Mouse (Mus musculus): ENCODE data around the gene Gata2. TPM values are rescaled to one million over a fixed set of nuclear protein-coding genes. Genes with fewer than 3 reads are reported as not detected.
"Not testable (repeated sequence)": the region's sequence is repeated elsewhere in the genome, so short reads cannot be mapped to it uniquely, and the experiment has no call there.

Gata2 gene
- polyA plus RNA-seq (2012; rRNA removed) = 5.0 and 5.6 TPM in 2 replicates

DNA sequence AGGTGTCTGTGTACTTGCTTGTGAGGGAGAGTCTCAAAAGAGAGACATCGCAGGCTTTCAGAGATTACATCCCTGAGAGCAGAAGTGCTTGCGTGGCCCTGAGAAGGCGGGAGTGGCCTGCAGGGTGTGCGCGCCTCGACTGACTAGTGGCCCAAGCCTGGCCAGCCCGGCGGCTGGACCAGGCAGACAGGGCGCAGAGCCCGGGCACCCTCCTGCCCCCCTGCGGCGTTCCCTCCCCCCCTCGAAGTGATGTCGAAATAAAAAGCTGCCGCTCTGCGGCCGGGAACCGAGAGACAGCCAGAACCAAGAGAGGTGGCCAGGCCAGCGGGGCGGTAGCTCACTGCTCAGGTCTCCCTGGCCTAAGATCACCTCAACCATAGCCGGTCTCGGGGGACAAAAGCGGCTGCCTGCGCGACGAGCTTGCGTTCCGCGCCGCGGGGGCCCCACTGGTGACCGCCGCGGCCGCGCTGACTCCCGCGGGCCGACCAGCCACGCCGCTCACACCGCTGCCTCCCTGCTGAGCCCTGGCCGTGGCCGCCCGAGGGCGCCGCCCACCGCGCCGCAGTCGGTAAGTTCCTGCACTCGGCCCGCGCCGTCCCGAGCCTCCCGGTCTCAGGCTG lies at the start of gene Gata2:
Gata2 (plus strand) TSS at position 459 of the 620 bp plus-strand sequence.
- H3K27ac ChIP-seq (ENCODE audit: insufficient read depth, low read depth, low read length) = no peak within 1 kb of the TSS
- no peak for TF ChIP-seq CTCF (IDR thresholded peaks at IDR 0.05; ENCODE audit: extremely low read depth, insufficient read length, insufficient replicate concordance, low read depth, low read length)
- no peak for TF ChIP-seq POLR2A (IDR thresholded peaks at IDR 0.05; ENCODE audit: low read depth, low read length)
- peak within 1 kb of the TSS; percentile 44 for H3K4me3 ChIP-seq (ENCODE audit: low read depth, low read length)
- H3K27me3 ChIP-seq (ENCODE audit: control insufficient read depth, insufficient read depth, low read length) = peaks cover 84% of the 10 kb centered on the region
- H3K4me1 ChIP-seq (ENCODE audit: control insufficient read depth, insufficient read depth, insufficient read length, low read length) = peaks cover 17% of the 10 kb centered on the region; the same call in 1 of the 2 replicates
- no peaks in the 10 kb centered on the region for H3K36me3 ChIP-seq (ENCODE audit: control insufficient read depth, insufficient read depth, low read length)
- WGBS = 2% methylated on average over 57 of the region's 57 CpGs

DNA sequence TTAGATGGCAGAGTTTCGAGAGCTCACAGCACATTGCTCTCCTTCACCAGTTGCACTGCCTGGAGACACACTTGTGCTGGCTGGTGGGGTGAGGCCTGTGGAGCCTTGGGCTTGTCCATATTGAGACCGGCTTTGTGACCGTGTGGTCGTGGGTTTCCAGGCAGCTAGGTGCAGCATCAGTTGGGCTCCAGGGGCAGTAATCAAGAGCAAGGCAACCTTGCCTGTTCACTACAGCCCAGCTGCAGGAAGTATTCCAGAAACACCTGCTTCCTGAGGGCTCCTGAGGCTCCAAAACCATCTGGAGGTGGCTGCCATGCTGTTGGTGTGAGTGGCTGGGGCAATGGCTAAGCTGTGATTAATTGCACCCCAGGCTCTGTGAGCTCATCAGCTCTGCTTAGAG lies 47.9 kb upstream of the Gata2 start:
- TF ChIP-seq CTCF (IDR thresholded peaks at IDR 0.05; ENCODE audit: extremely low read depth, insufficient read length, insufficient replicate concordance, low read depth, low read length) (no peak), POLR2A (IDR thresholded peaks at IDR 0.05; ENCODE audit: low read depth, low read length) (no peak)

DNA sequence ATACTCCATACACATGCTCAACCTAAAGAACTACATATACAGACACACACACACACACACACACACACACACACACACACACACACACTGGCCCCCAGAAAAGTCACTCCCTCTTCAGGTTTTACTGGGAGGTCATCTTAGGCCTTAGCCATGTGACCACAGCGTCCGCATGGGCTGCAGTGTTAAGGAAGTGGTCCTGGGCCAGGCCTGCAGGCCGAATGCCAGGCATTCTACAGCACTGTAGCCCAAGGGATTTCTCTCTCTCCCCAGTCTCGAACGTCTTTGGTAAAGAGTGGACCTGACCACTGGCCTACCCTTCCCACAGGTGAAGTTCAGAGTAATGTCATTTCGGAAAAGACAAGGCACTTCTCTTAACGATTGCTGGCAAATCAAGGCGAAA lies 47.1 kb upstream of the Gata2 start:
- Histone ChIP-seq H3K27me3 (ENCODE audit: control insufficient read depth, insufficient read depth, low read length) (no peaks in the 10 kb centered on the region), H3K36me3 (ENCODE audit: control insufficient read depth, insufficient read depth, low read length) (no peaks in the 10 kb centered on the region), H3K4me1 (ENCODE audit: control insufficient read depth, insufficient read depth, insufficient read length, low read length) (no peaks in the 10 kb centered on the region), H3K27ac (ENCODE audit: insufficient read depth, low read depth, low read length) (no peak overlapping the region), H3K4me3 (ENCODE audit: low read depth, low read length) (no peak overlapping the region)
- no peak for TF ChIP-seq POLR2A (IDR thresholded peaks at IDR 0.05; ENCODE audit: low read depth, low read length)
- no peak for TF ChIP-seq CTCF (IDR thresholded peaks at IDR 0.05; ENCODE audit: extremely low read depth, insufficient read length, insufficient replicate concordance, low read depth, low read length)
- WGBS = 74% methylated on average over 8 of the region's 8 CpGs

More for the DNA sequence above, 47.9 kb upstream of the Gata2 start:
- Histone ChIP-seq H3K27ac (ENCODE audit: insufficient read depth, low read depth, low read length) (no peak overlapping the region), H3K4me3 (ENCODE audit: low read depth, low read length) (no peak overlapping the region), H3K4me1 (ENCODE audit: control insufficient read depth, insufficient read depth, insufficient read length, low read length) (no peaks in the 10 kb centered on the region), H3K27me3 (ENCODE audit: control insufficient read depth, insufficient read depth, low read length) (no peaks in the 10 kb centered on the region), H3K36me3 (ENCODE audit: control insufficient read depth, insufficient read depth, low read length) (no peaks in the 10 kb centered on the region)
- 78% methylated on average over 4 of the region's 4 CpGs for WGBS

DNA sequence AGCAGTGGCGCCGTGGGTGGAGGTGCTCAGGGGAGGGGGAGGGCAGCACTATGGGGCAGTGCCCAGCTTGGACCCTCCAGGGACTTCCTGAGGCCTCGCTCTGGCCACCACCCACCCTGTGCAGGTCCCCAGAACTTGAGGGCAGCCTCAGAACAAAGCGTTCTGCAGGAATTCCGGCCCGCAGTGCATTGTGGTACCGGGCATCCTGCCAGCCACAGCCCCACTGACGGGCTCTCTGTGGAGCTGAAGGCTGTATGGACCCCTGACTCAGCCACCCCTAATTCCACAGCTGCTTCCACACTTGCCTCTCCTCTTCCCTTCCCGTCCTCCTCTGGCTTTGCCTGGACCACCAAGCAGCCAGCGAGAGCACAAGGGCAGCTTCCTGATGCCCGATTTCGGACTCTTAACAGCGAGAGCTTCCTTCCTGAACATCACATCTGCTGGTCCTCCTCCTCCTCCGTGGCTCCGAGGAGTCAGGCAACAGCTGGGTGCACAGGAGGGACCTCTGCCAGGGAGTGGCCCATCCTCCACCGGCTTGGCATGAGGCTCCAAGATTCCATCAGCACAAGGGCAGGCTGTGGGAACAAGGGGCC lies 46.2 kb upstream of the Gata2 start:
- no peaks in the 10 kb centered on the region for H3K36me3 ChIP-seq (ENCODE audit: control insufficient read depth, insufficient read depth, low read length)
- no peaks in the 10 kb centered on the region for H3K4me1 ChIP-seq (ENCODE audit: control insufficient read depth, insufficient read depth, insufficient read length, low read length)
- H3K27ac ChIP-seq (ENCODE audit: insufficient read depth, low read depth, low read length) = no peak overlapping the region
- H3K4me3 ChIP-seq (ENCODE audit: low read depth, low read length) = no peak overlapping the region
- no peak for TF ChIP-seq CTCF (IDR thresholded peaks at IDR 0.05; ENCODE audit: extremely low read depth, insufficient read length, insufficient replicate concordance, low read depth, low read length)
- TF ChIP-seq POLR2A (IDR thresholded peaks at IDR 0.05; ENCODE audit: low read depth, low read length) = no peak
- WGBS = 61% methylated on average over 16 of the region's 16 CpGs
- H3K27me3 ChIP-seq (ENCODE audit: control insufficient read depth, insufficient read depth, low read length) = no peaks in the 10 kb centered on the region

DNA sequence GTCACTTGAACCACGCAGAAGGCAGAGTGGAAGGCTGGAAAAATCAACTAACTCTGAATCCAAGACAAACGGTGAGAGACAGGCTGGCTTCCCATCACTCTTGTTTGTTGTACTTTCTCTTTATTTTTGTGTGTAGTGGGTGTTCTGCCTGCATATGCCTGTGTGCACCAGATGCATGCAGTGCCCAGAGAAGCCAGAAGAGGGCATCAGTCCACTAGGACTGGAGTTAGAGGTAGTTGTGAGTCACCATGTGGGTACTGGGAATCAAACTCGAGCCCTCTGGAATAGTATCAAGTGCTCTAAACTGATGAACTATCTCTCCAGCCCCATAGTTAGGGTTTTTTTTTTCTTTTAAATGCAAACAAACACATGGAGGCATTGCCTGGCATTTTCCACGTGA lies 42.4 kb upstream of the Gata2 start:
- 61% methylated on average over 4 of the region's 4 CpGs for WGBS
- no peaks in the 10 kb centered on the region for H3K27me3 ChIP-seq (ENCODE audit: control insufficient read depth, insufficient read depth, low read length)
- H3K4me1 ChIP-seq (ENCODE audit: control insufficient read depth, insufficient read depth, insufficient read length, low read length) = no peaks in the 10 kb centered on the region
- no peak overlapping the region for H3K27ac ChIP-seq (ENCODE audit: insufficient read depth, low read depth, low read length)
- H3K4me3 ChIP-seq (ENCODE audit: low read depth, low read length) = no peak overlapping the region
- no peaks in the 10 kb centered on the region for H3K36me3 ChIP-seq (ENCODE audit: control insufficient read depth, insufficient read depth, low read length)
- TF ChIP-seq CTCF (IDR thresholded peaks at IDR 0.05; ENCODE audit: extremely low read depth, insufficient read length, insufficient replicate concordance, low read depth, low read length) (no peak), POLR2A (IDR thresholded peaks at IDR 0.05; ENCODE audit: low read depth, low read length) (no peak)

DNA sequence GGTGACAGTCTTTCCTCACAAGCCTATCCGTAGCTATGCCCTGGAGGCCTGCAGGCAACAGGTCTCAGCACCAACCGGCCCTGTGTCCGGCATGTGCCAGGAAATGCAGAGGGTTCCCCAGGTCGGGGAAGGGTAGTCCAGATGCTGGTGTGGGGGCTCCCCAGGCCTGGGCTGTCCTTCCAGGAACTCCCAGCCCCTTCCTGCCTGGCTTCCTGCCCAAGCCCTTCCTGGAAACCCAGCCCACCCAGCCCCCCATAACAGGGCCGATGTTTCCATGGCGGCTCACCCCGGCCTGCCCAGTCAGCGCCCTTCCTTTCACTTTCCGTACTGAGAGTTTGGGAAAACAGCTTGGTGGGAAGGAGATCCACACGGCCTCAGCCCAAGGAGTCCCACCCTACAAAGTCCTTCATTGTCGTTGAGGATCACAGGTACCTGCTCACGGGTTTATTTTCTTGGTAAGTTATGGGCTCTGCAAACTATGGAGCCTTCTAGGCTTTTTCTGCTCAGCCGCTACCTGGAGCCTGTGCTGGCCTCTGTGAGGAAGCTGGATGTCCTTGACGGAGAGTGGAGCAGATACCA lies 41.5 kb upstream of the Gata2 start:
- no peaks in the 10 kb centered on the region for H3K36me3 ChIP-seq (ENCODE audit: control insufficient read depth, insufficient read depth, low read length)
- no peak overlapping the region for H3K4me3 ChIP-seq (ENCODE audit: low read depth, low read length)
- TF ChIP-seq POLR2A (IDR thresholded peaks at IDR 0.05; ENCODE audit: low read depth, low read length) (no peak), CTCF (IDR thresholded peaks at IDR 0.05; ENCODE audit: extremely low read depth, insufficient read length, insufficient replicate concordance, low read depth, low read length) (no peak)
- H3K27me3 ChIP-seq (ENCODE audit: control insufficient read depth, insufficient read depth, low read length) = no peaks in the 10 kb centered on the region
- WGBS = 66% methylated on average over 14 of the region's 14 CpGs
- H3K4me1 ChIP-seq (ENCODE audit: control insufficient read depth, insufficient read depth, insufficient read length, low read length) = no peaks in the 10 kb centered on the region
- no peak overlapping the region for H3K27ac ChIP-seq (ENCODE audit: insufficient read depth, low read depth, low read length)

DNA sequence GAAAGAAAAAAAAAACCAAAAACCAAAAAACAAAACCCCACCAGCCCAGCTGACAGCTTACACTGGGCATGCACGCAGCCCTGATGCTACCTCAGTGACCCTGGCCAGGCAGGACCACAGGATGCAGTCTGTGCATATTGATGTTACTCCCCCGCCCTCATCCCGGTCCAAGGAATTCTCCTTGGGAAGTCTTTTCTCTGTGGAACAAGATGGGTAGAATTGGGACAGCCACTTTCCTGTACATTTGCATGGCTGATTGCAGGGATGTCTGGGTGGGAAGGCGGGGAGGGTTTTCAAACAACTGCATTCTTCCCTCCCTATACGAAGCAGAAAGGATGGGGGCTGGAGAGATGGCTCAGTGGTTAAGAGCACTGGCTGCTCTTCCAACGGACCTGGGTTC lies 40.7 kb upstream of the Gata2 start:
- H3K27ac ChIP-seq (ENCODE audit: insufficient read depth, low read depth, low read length) = no peak overlapping the region
- no peaks in the 10 kb centered on the region for H3K27me3 ChIP-seq (ENCODE audit: control insufficient read depth, insufficient read depth, low read length)
- whole genome bisulfite sequencing = 74% methylated on average over 6 of the region's 6 CpGs
- no peak overlapping the region for H3K4me3 ChIP-seq (ENCODE audit: low read depth, low read length)
- no peaks in the 10 kb centered on the region for H3K36me3 ChIP-seq (ENCODE audit: control insufficient read depth, insufficient read depth, low read length)
- no peaks in the 10 kb centered on the region for H3K4me1 ChIP-seq (ENCODE audit: control insufficient read depth, insufficient read depth, insufficient read length, low read length)
- TF ChIP-seq POLR2A (IDR thresholded peaks at IDR 0.05; ENCODE audit: low read depth, low read length) = no peak
- TF ChIP-seq CTCF (IDR thresholded peaks at IDR 0.05; ENCODE audit: extremely low read depth, insufficient read length, insufficient replicate concordance, low read depth, low read length) = no peak

DNA sequence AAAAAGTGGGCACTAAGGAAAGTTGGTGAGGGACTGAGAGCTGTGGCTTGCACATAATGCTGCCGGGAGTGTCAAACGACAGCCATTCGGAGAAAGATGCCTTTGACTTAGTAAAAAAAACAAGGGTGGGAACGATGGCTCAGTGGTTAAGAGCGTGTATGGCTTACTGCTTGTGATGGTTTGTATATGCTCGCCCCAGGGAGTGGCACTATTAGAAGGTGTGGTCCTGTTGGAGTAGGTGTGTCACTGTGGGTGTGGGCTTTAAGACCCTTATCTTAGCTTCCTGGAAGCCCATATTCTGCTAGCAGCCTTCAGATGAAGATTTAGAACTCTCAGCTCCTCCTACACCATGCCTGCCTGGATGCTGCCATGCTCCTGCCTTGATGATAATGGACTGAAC lies 38.1 kb upstream of the Gata2 start:
- not testable (repeated sequence) for H3K27me3 ChIP-seq (ENCODE audit: control insufficient read depth, insufficient read depth, low read length); H3K4me3 ChIP-seq (ENCODE audit: low read depth, low read length); H3K36me3 ChIP-seq (ENCODE audit: control insufficient read depth, insufficient read depth, low read length); H3K27ac ChIP-seq (ENCODE audit: insufficient read depth, low read depth, low read length); H3K4me1 ChIP-seq (ENCODE audit: control insufficient read depth, insufficient read depth, insufficient read length, low read length)
- WGBS = 79% methylated on average over 6 of the region's 6 CpGs

Measured in small intestine, adult 2 months (tissue).